Mouse (Mus musculus): ENCODE results near the gene Nfic.
"Not testable (repeated sequence)": the region's sequence is repeated elsewhere in the genome, so short reads cannot be mapped to it uniquely, and the experiment has no call there.

Gene Nfic

DNA sequence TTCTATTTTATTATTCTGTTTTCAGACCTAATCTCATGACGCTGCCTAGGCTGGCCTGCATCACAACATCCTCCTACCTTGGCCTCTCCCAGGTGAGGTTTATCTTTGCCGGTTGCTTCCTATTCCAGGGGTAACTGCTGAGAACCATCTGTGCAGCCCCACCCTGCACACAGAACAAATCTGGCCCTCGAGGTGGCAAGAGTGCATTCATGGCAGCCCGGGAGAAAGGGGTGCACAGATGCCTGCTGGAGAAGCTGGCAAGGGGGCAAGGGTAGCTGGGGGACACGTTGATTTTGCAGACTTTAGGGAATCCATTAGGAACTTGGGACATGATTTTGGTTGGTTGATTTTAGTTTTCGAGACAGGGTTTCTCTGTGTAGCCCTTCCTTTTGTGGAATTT, 2.8 kb upstream of the Nfic start:
- no peak for DNase-seq

GRCm38 (mm10) chr10:81457624-81458023, 2.2 kb upstream of the Nfic start:
- DNase-seq = no peak

DNA sequence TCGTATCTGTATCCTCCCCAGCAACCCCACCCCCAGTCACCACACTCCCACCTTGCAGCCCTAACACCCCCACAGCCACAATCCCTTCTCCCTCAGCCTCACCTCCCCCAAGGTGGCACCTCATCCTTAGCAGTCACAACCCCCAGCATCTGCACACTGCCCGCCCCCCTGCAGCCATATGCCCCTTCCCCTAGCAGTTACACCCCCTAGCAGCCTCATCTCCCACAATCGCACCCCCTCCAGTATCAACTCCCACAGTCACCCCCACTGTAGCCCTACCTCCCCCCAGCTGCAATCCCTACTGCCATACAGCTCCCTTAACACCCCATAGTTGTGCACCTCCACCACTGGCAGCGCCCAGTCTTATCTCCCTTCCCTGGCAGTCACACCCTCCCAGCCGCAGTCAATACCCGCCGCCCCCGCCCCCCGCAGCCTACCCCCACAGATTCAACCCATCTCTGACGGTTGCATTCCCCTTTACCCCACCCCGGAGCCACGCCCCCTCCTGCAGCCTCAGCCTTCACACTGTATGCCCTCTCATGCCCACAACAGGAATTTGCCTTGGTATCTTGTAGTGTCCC, 1.6 kb upstream of the Nfic start:
- DNase-seq = no peak

DNA sequence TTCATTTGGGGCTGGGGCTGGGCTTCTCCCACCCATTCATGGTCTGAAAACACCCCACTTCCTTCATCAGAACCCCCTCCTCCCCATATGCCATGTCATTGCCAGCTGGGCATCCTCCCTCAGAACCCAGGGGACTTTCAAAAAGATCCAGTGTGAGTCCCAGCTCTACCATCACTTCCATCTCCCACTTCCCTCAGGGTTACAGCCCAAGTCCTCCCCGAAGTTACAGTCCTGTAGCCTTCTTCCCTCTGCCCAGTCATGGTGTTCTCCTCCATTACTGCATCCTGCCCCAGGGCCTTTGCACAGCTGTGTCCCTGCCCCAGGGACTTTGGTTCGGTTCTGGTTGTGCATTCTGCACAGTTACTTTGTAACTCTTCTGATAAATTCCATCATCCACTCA, 1.3 kb downstream of the Nfic start:
- no peak for DNase-seq

GRCm38 (mm10) chr10:81452947-81453288, 2.5 kb downstream of the Nfic start:
- DNase-seq = no peak

GRCm38 (mm10) chr10:81452237-81452946, 3.0 kb downstream of the Nfic start:
- DNase-seq = peak in 1 of 2 experiments; percentile 25

GRCm38 (mm10) chr10:81451365-81451745, 4.1 kb downstream of the Nfic start:
- no peak for DNase-seq

DNA sequence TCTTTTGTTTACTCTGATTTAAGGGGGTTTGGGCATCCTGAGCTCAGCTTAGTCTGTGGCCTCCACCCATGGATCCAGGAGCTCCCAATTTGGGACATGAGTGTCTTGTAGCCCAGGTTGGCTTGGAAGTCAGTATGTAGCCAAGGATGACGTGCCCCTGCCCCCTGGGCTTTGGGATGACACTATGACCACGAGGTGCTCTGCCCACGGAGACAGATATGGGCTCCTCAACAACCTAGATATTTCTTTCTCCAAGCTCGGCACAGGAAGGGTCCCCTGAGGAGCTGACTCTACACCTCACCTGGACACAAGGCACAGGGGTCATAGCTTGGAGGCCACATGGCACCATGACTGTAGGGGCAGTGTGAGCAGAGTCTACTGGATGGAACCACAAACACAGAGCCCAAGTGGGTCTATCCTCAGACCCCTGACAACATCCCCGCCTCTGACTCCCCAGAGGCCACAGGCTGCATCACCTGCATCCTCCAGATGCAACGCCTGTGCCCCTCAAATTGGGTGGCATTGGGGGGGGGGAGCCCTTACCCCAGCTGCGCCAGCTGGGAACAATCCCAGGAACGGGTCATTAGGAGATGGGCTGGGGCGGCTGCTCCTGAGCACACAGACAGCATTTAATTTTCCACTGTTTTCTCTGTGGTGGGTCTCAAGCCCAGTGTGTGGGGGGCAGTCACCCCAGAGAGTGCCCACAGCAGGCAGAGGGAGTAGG, 4.6 kb downstream of the Nfic start:
- no peak for DNase-seq

- peak; percentile 66 to 87 for DNase-seq
Observed at GRCm38 (mm10) chr10:81450140-81450539, 5.3 kb downstream of the Nfic start.

GRCm38 (mm10) chr10:81445516-81445915, 9.9 kb downstream of the Nfic start:
- not testable (repeated sequence) for DNase-seq

DNA sequence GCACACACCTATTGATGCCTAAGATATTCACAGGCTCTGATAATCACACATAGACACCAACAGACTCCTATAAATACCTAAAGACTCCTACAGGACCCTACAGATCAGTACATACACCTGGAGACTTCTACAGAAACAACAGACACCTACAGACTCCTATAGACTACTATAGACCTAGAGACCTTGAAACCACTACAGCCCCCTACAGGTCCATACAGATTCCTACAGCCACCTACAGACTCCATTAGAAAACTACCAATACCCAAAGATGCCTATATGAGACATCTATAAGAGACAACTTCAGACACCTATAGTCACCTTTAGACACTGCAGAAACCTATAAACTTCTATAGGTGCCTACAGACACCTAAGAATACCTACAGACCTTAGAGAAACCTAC, 14.4 kb downstream of the Nfic start:
- DNase-seq = no peak

- DNase-seq = peak; percentile 73 to 84
Observed at GRCm38 (mm10) chr10:81435436-81435835, 20.0 kb downstream of the Nfic start.

DNA sequence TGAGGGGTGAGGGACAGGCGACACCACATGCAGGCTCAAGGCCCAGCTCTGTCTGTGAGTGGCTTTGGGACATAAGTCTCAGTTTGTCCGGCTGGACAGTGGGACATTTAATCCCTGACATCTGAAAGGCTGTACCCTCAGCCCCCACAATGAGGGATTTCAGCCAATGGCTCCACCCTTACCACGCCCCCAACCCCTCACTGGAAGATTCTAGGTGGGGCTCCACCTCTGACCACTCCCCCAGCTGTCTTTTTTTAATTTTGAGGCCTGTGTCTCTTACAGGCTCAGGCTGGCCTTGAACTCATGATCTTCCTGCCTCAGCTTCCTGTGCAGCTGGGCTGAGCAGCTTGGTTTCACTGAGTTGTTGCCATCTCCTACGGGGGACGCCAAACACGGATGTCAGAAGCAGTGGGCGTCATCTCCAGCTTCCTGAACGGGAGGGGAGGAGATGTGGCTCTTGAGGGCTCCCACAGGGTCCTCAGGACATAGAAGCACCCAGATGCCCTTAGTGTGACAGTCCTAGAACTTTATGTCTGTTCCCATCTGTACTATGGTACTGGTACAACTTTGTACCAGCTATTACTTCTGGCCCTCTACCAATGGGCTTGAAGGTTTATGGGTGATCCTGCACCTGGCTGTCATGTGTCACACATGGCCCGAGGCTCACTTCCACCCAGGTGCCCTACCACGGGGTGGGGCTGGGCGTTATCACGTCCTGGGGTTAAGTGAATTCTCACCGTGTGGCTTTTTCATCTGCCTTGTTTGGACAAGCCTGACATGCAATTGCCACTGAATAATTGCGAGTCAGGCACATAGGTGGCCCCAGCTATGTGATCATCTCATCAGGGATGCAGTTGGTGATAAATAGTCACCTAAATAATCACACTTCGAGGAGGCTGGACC, 20.8 kb downstream of the Nfic start:
- peak; percentile 41 to 50 for DNase-seq

- peak; percentile 65 to 79 for DNase-seq
Observed at GRCm38 (mm10) chr10:81433541-81434289, 21.7 kb downstream of the Nfic start.

DNA sequence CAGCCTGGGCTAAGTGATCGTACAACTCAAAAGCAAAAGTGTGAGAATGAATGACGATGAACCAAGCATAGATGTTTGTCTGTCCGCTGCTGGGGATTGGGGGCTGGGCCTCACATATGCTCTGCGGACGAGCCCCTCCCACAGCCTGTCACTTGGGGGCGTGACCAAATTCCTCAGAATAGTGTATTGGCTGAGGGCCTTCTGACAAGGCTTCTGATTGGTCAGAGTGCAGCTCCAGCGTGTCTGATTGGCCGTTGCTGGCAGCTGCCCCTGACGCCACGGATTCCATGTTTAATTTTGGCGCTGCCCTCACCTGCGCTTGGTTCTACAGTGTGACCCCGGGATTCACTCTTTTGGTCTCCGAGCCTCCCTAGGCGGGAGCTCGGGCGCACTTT, 22.6 kb downstream of the Nfic start:
- DNase-seq = peak; percentile 95 to 96

DNA sequence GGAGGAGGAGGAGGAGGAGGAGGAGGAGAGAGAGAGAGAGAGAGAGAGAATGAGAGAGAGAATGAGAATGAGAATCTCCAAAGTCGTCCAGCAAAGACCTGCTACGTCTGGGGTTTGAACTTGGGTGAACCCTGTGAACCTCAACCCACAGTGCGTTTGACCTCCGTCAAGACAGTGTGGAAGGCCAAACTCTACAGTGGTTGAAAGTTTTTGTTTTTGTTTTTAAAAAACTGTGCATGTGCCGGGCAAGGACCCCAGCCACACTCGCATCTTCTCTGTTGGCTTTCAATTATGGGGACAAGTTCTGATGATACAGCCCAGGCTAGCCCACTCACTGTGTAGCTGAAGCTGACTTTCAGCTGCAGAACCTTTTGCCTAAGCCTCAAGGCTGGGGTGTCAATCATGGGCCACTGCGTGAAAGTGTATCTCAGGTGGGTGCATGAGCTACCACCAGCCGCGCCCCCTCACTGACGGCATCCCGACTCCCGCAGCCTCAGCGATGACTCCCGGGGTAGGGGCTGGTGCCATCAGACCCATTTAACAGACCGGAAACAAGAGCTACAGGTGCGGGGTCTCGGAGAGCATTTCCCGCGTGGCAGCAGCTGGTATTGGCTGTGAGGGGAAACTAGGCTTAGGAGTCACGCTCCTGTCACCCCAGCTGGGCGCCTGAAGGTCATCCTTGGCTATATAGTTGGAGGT, 23.1 kb downstream of the Nfic start:
- DNase-seq = peak in 1 of 2 experiments; percentile 5

GRCm38 (mm10) chr10:81431526-81432168, 23.8 kb downstream of the Nfic start:
- DNase-seq = peak; percentile 26 to 44

- peak; percentile 67 to 81 for DNase-seq
Observed at GRCm38 (mm10) chr10:81430831-81431525, 24.5 kb downstream of the Nfic start.

- peak; percentile 84 to 91 for DNase-seq
Observed at GRCm38 (mm10) chr10:81430141-81430830, 25.1 kb downstream of the Nfic start.

GRCm38 (mm10) chr10:81429605-81430061, 25.8 kb downstream of the Nfic start:
- DNase-seq = peak; percentile 91 to 93
